Mouse (Mus musculus) myocyte (in vitro differentiated cells): ENCODE data around the gene Trim33. TPM values are rescaled to one million over a fixed set of nuclear protein-coding genes. Genes with fewer than 3 reads are reported as not detected.

ENCODE experiments used
- H3K27me3 ChIP-seq: one replicate; pipeline ENCODE4 v1.6.1; 2011; ENCODE audit not compliant: control insufficient read depth, insufficient read depth, insufficient read length
- H3K36me3 ChIP-seq: one replicate; pipeline ENCODE4 v1.6.1; 2011; ENCODE audit not compliant: control insufficient read depth, insufficient read depth
- H3K4me2 ChIP-seq: one replicate; pipeline ENCODE4 v1.6.1; 2011; ENCODE audit warnings: low read depth, control low read depth
- H3K4me3 ChIP-seq: one replicate; pipeline ENCODE4 v1.5.1; 2011; ENCODE audit warnings: mild to moderate bottlenecking, control low read depth, moderate library complexity
- H3K79me2 ChIP-seq: one replicate; pipeline ENCODE4 v1.6.1; 2011; ENCODE audit not compliant: control insufficient read depth, insufficient read depth
- H3ac ChIP-seq: one replicate; pipeline ENCODE4 v1.6.1; 2011; ENCODE audit not compliant: control insufficient read depth, insufficient read length
- CEBPB ChIP-seq: IDR thresholded peaks from 2 replicates; pipeline ENCODE4 v1.6.1; 2011; ENCODE audit warnings: mild to moderate bottlenecking, moderate library complexity; ENCODE audit not compliant: poor library complexity, insufficient read depth, severe bottlenecking
- E2F4 ChIP-seq: IDR thresholded peaks from one replicate; pipeline ENCODE4 v1.6.1; 2011; ENCODE audit warnings: mild to moderate bottlenecking, control low read depth, moderate library complexity; ENCODE audit not compliant: insufficient read depth
- MAX ChIP-seq: IDR thresholded peaks from one replicate; pipeline ENCODE4 v1.6.1; 2011; ENCODE audit warnings: low read depth, mild to moderate bottlenecking, control low read depth
- MYOD1 ChIP-seq, 3 experiments: IDR thresholded peaks; one replicate each; pipeline ENCODE4 v1.6.1; 2011; ENCODE audit warnings: control low read depth in 2 of 3, low read depth in 2 of 3, mild to moderate bottlenecking in 2 of 3, moderate library complexity in 1 of 3; ENCODE audit not compliant: insufficient read length in 2 of 3, control insufficient read depth in 1 of 3
- MYOG ChIP-seq, 3 experiments: IDR thresholded peaks; one replicate each; pipeline ENCODE4 v1.6.1; 2011; ENCODE audit warnings: control low read depth in 2 of 3, low read depth in 2 of 3, mild to moderate bottlenecking in 2 of 3; ENCODE audit not compliant: insufficient read length in 2 of 3, control insufficient read depth in 1 of 3, insufficient read depth in 1 of 3
- POLR2A ChIP-seq: IDR thresholded peaks from one replicate; pipeline ENCODE4 v1.6.1; 2011; ENCODE audit warnings: low read depth, mild to moderate bottlenecking, control low read depth, moderate library complexity; ENCODE audit not compliant: insufficient read length
- POLR2AphosphoS2 ChIP-seq: IDR thresholded peaks from one replicate; pipeline ENCODE4 v1.6.1; 2011; ENCODE audit warnings: low read depth, control low read depth; ENCODE audit not compliant: insufficient read length
- REST ChIP-seq: IDR thresholded peaks from one replicate; pipeline ENCODE4 v1.6.1; 2011; ENCODE audit warnings: mild to moderate bottlenecking, control low read depth, moderate library complexity; ENCODE audit not compliant: insufficient read depth, insufficient read length
- SRF ChIP-seq: IDR thresholded peaks from one replicate; pipeline ENCODE4 v1.6.1; 2011; ENCODE audit warnings: low read depth; ENCODE audit not compliant: control insufficient read depth, insufficient read length
- TCF12 ChIP-seq: IDR thresholded peaks from one replicate; pipeline ENCODE4 v1.6.1; 2011; ENCODE audit warnings: mild to moderate bottlenecking, control low read depth; ENCODE audit not compliant: poor library complexity, insufficient read depth, severe bottlenecking
- TCF3 ChIP-seq: IDR thresholded peaks from one replicate; pipeline ENCODE4 v1.6.1; 2011; ENCODE audit warnings: low read depth, control low read depth; ENCODE audit not compliant: insufficient read length
- USF1 ChIP-seq: IDR thresholded peaks from one replicate; pipeline ENCODE4 v1.6.1; 2011; ENCODE audit warnings: low read depth, mild to moderate bottlenecking, control low read depth, moderate library complexity
- polyA plus RNA-seq: library from polyadenylated mRNA; unstranded; fragments of >200 nt; fragmentation: generic; extraction: Trizol; gene quantifications from one replicate; pipeline ENCODE4 v1.2.1, GENCODE M21; 2012; ENCODE audit warnings: missing spikeins

Gene Trim33
- polyA plus RNA-seq, 1 experiment, result 5.6 TPM

- peaks cover 55% of the 10 kb centered on the region for H3K36me3 ChIP-seq
Measured at GRCm38 (mm10) chr3:103354041-103354440, 74.9 kb downstream of the Trim33 start.

DNA sequence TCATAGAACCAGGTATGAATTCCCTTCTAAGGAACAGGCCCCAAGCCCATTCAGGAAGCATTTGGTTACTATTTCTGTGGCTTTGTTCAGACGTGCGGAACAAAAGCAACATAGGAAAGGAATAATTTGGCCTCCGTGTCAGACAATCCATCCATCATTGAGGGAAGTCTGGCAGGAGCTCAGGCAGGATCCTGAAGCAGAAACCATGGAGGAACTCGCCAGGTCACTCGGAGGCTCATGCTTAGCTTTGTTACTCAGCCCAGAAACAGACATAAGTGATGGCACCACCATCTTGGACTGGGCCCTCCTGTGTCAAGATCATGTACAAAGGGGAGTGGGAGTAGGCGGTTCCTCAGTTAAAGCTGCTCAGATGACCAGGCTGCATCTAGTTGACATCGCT is 82.1 kb downstream of the Trim33 start:
- no peaks in the 10 kb centered on the region for H3K79me2 ChIP-seq
- peaks cover 7% of the 10 kb centered on the region for H3K36me3 ChIP-seq
- H3ac ChIP-seq, result no peak overlapping the region
- no peaks in the 10 kb centered on the region for H3K27me3 ChIP-seq
- no peak overlapping the region for H3K4me2 ChIP-seq
- no peak for TF ChIP-seq POLR2AphosphoS2
- no peak for TF ChIP-seq MYOG (IDR thresholded peaks at IDR 0.05; ENCODE audit: control insufficient read depth in 1 of 3, insufficient read depth in 1 of 3, insufficient read length in 2 of 3, low read depth in 2 of 3)
- TF ChIP-seq TCF12, result no peak
- no peak for TF ChIP-seq POLR2A
- TF ChIP-seq TCF3, result no peak
- no peak for TF ChIP-seq MYOD1 (IDR thresholded peaks at IDR 0.05; ENCODE audit: control insufficient read depth in 1 of 3, insufficient read length in 2 of 3, low read depth in 2 of 3)
- TF ChIP-seq CEBPB, result no peak
- H3K4me3 ChIP-seq, result no peak overlapping the region

More at GRCm38 (mm10) chr3:103354041-103354440, 74.9 kb downstream of the Trim33 start:
- H3K4me2 ChIP-seq, result no peak overlapping the region
- H3K4me3 ChIP-seq, result no peak overlapping the region
- no peaks in the 10 kb centered on the region for H3K27me3 ChIP-seq
- no peak overlapping the region for H3ac ChIP-seq
- TF ChIP-seq SRF, result no peak
- TF ChIP-seq MAX, result no peak
- TF ChIP-seq TCF3, result no peak
- no peak for TF ChIP-seq TCF12
- TF ChIP-seq POLR2AphosphoS2, result no peak
- TF ChIP-seq CEBPB, result no peak
- no peak for TF ChIP-seq MYOD1 (IDR thresholded peaks at IDR 0.05; ENCODE audit: control insufficient read depth in 1 of 3, insufficient read length in 2 of 3, low read depth in 2 of 3)
- no peak for TF ChIP-seq MYOG (IDR thresholded peaks at IDR 0.05; ENCODE audit: control insufficient read depth in 1 of 3, insufficient read depth in 1 of 3, insufficient read length in 2 of 3, low read depth in 2 of 3)
- TF ChIP-seq REST, result no peak
- no peak for TF ChIP-seq E2F4
- TF ChIP-seq POLR2A, result no peak
- no peak for TF ChIP-seq USF1
- H3K79me2 ChIP-seq, result no peaks in the 10 kb centered on the region

- Histone ChIP-seq H3K4me3 (no peak overlapping the region), H3K36me3 (no peaks in the 10 kb centered on the region), H3K4me2 (no peak overlapping the region), H3K27me3 (no peaks in the 10 kb centered on the region), H3ac (no peak overlapping the region), H3K79me2 (no peaks in the 10 kb centered on the region)
- TF ChIP-seq USF1, result no peak
- TF ChIP-seq MAX, result no peak
- TF ChIP-seq E2F4, result no peak
- TF ChIP-seq CEBPB, result no peak
- TF ChIP-seq REST, result no peak
- no peak for TF ChIP-seq SRF
- no peak for TF ChIP-seq TCF12
- TF ChIP-seq POLR2AphosphoS2, result no peak
Measured at GRCm38 (mm10) chr3:103364182-103364945, 85.3 kb downstream of the Trim33 start.

GRCm38 (mm10) chr3:103367176-103367970 is 88.3 kb downstream of the Trim33 start:
- Histone ChIP-seq H3K27me3 (no peaks in the 10 kb centered on the region), H3K4me2 (peak overlapping the region; percentile 38), H3K79me2 (no peaks in the 10 kb centered on the region), H3K36me3 (no peaks in the 10 kb centered on the region), H3K4me3 (no peak overlapping the region), H3ac (no peak overlapping the region)
- TF ChIP-seq POLR2A (no peak), SRF (no peak), TCF12 (no peak), POLR2AphosphoS2 (no peak), MYOD1 (IDR thresholded peaks at IDR 0.05; ENCODE audit: control insufficient read depth in 1 of 3, insufficient read length in 2 of 3, low read depth in 2 of 3) (no peak), TCF3 (no peak), REST (no peak), E2F4 (no peak)

GRCm38 (mm10) chr3:103368731-103369130 is 89.6 kb downstream of the Trim33 start:
- Histone ChIP-seq H3K36me3 (no peaks in the 10 kb centered on the region), H3ac (no peak overlapping the region), H3K27me3 (no peaks in the 10 kb centered on the region), H3K4me3 (no peak overlapping the region), H3K79me2 (no peaks in the 10 kb centered on the region), H3K4me2 (no peak overlapping the region)
- TF ChIP-seq REST (no peak), TCF12 (no peak), USF1 (no peak), CEBPB (no peak)
